Mouse (Mus musculus): Measurements from ENCODE around the gene Tnfrsf1b. TPM values are rescaled to one million over a fixed set of nuclear protein-coding genes. Genes with fewer than 3 reads are reported as not detected.

The Tnfrsf1b gene
- total RNA-seq, 1 experiment from 2014 or later, result 7.2 TPM

GRCm38 (mm10) chr4:145257751-145258434 is 11.2 kb upstream of the Tnfrsf1b start:
- no peak for DNase-seq

GRCm38 (mm10) chr4:145256144-145256543 is 9.5 kb upstream of the Tnfrsf1b start:
- DNase-seq, result no peak

GRCm38 (mm10) chr4:145254418-145254817 is 7.7 kb upstream of the Tnfrsf1b start:
- no peak for DNase-seq

GRCm38 (mm10) chr4:145252611-145253010 is 5.9 kb upstream of the Tnfrsf1b start:
- DNase-seq, result no peak

GRCm38 (mm10) chr4:145251546-145251945 is 4.9 kb upstream of the Tnfrsf1b start:
- DNase-seq, result no peak

- DNase-seq, result no peak
These were observed 3.3 kb upstream of the Tnfrsf1b start for GRCm38 (mm10) chr4:145250002-145250401.

- DNase-seq, result no peak
These were observed 886 bp upstream of the Tnfrsf1b start for GRCm38 (mm10) chr4:145247556-145247955.

- DNase-seq, result no peak
These were observed 1.1 kb downstream of the Tnfrsf1b start for GRCm38 (mm10) chr4:145245581-145245980.

- DNase-seq, result no peak
These were observed 2.0 kb downstream of the Tnfrsf1b start for GRCm38 (mm10) chr4:145244676-145245075.

- no peak for DNase-seq
These were observed 3.8 kb downstream of the Tnfrsf1b start for GRCm38 (mm10) chr4:145242719-145243350.

- no peak for DNase-seq
These were observed 5.9 kb downstream of the Tnfrsf1b start for GRCm38 (mm10) chr4:145240723-145241231.

- DNase-seq, result peak; percentile 25
These were observed 7.4 kb downstream of the Tnfrsf1b start for GRCm38 (mm10) chr4:145239049-145239830.

GRCm38 (mm10) chr4:145236027-145236426 is 10.6 kb downstream of the Tnfrsf1b start:
- no peak for DNase-seq

- DNase-seq, result no peak
These were observed 13.0 kb downstream of the Tnfrsf1b start for GRCm38 (mm10) chr4:145233487-145234228.

GRCm38 (mm10) chr4:145231732-145232131 is 14.9 kb downstream of the Tnfrsf1b start:
- no peak for DNase-seq

- no peak for DNase-seq
These were observed 16.0 kb downstream of the Tnfrsf1b start for GRCm38 (mm10) chr4:145230647-145231046.

GRCm38 (mm10) chr4:145229524-145230163 is 17.0 kb downstream of the Tnfrsf1b start:
- DNase-seq, result no peak

GRCm38 (mm10) chr4:145229051-145229450 is 17.6 kb downstream of the Tnfrsf1b start:
- no peak for DNase-seq

GRCm38 (mm10) chr4:145224613-145225012 is 22.1 kb downstream of the Tnfrsf1b start:
- DNase-seq, result no peak

GRCm38 (mm10) chr4:145222064-145222463 is 24.6 kb downstream of the Tnfrsf1b start:
- DNase-seq, result no peak

GRCm38 (mm10) chr4:145221379-145221778 is 25.3 kb downstream of the Tnfrsf1b start:
- DNase-seq, result no peak

- DNase-seq, result no peak
These were observed 26.7 kb downstream of the Tnfrsf1b start for GRCm38 (mm10) chr4:145220001-145220400.
